ENCODE assay signal across 19 mouse cellular contexts in the genomic region with DNA sequence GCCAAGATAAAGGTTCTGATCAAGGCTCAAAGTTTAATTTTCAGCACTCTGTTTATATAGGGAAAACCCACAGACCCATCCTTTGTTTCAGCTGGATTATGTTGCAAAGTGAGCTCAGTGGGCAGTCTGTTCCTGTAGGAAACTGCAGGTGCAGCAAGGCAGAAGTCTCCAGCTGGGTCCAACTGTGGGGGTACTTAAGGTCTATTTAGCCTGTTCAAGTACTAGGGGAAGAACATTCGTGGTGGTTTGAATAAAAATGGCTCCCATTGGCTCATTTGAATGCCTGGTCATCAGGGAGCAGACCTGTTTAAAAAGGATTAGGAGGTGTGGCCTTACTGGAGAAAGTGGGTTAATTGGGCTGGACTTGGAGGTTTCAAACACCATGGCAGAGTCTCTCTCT.
"Had no signal": no experiment of that assay in that cellular context is flagged by ENCODE, and none has a peak within 500 bp of the region (broad histone marks: within the 10 kb centered on the region; RNA-seq: fewer than 3 reads in every experiment).

No protein-coding gene starts in this region.

- H3K4me3 ChIP-seq: liver, embryonic 15.5 days; lung, embryonic 15.5 days; midbrain, embryonic 10.5 days; midbrain, embryonic 12.5 days; myocyte; neural tube, embryonic 13.5 days; neural tube, embryonic 15.5 days had no signal

- H3K9ac ChIP-seq: liver, embryonic 15.5 days; liver, postnatal 0 days; lung, embryonic 15.5 days; midbrain, embryonic 12.5 days; neural tube, embryonic 13.5 days; neural tube, embryonic 15.5 days had no signal

- DNase-seq: liver, postnatal 0 days; lung, adult 2 months; lung, postnatal 14 days; lung, postnatal 4 days; midbrain, embryonic 14.5 days; retina, postnatal 1 day; right cerebral cortex, adult 18-20 months; right cerebral cortex, postnatal 25 days; right cerebral cortex, postnatal 4 days; spleen, adult 18-20 months; thymus, postnatal 14 days; thymus, postnatal 36 days had no signal

- H3K27me3 ChIP-seq: liver, embryonic 15.5 days; lung, embryonic 15.5 days; neural tube, embryonic 13.5 days; neural tube, embryonic 15.5 days had no signal

- H3K9me3 ChIP-seq: liver, embryonic 15.5 days; lung, embryonic 15.5 days; midbrain, embryonic 10.5 days; neural tube, embryonic 13.5 days; neural tube, embryonic 15.5 days had no signal

- H3K36me3 ChIP-seq: liver, embryonic 15.5 days; lung, embryonic 15.5 days; midbrain, embryonic 10.5 days; midbrain, embryonic 12.5 days; neural tube, embryonic 13.5 days; neural tube, embryonic 15.5 days had no signal

- H3K27ac ChIP-seq: liver, embryonic 15.5 days; lung, embryonic 15.5 days; midbrain, embryonic 10.5 days; midbrain, embryonic 12.5 days; neural tube, embryonic 13.5 days; neural tube, embryonic 15.5 days had no signal
